Mouse (Mus musculus) thymus, postnatal 10 days (tissue): ENCODE results near the gene Ncapg2.

ENCODE experiments used
- DNase-seq, 2 experiments: peaks; one replicate each; pipeline ENCODE4 v3.0.0; 2021; ENCODE audit warnings: low spot score in 2 of 2

The Ncapg2 gene

GRCm38 (mm10) chr12:116442184-116442583 lies 37.0 kb downstream of the Ncapg2 start:
- DNase-seq = no peak

- DNase-seq = no peak
These were observed 44.3 kb downstream of the Ncapg2 start for GRCm38 (mm10) chr12:116449536-116449935.

- DNase-seq = no peak
These were observed 55.3 kb downstream of the Ncapg2 start for GRCm38 (mm10) chr12:116460379-116461065.

- DNase-seq = peak in 1 of 2 experiments; percentile 5
These were observed 61.8 kb downstream of the Ncapg2 start for GRCm38 (mm10) chr12:116467030-116467429.

GRCm38 (mm10) chr12:116468348-116468747 lies 63.1 kb downstream of the Ncapg2 start:
- no peak for DNase-seq

- no peak for DNase-seq
These were observed 63.9 kb downstream of the Ncapg2 start for GRCm38 (mm10) chr12:116469096-116469495.

GRCm38 (mm10) chr12:116473264-116473663 lies 68.1 kb downstream of the Ncapg2 start:
- no peak for DNase-seq

GRCm38 (mm10) chr12:116473761-116474160 lies 68.6 kb downstream of the Ncapg2 start:
- no peak for DNase-seq

GRCm38 (mm10) chr12:116474676-116475075 lies 69.5 kb downstream of the Ncapg2 start:
- no peak for DNase-seq

GRCm38 (mm10) chr12:116478771-116479170 lies 73.6 kb downstream of the Ncapg2 start:
- no peak for DNase-seq

GRCm38 (mm10) chr12:116481921-116482320 lies 76.7 kb downstream of the Ncapg2 start:
- no peak for DNase-seq

GRCm38 (mm10) chr12:116483581-116483980 lies 78.4 kb downstream of the Ncapg2 start:
- no peak for DNase-seq

GRCm38 (mm10) chr12:116484991-116485390 lies 79.8 kb downstream of the Ncapg2 start:
- DNase-seq = no peak

- DNase-seq = peak; percentile 48 to 74
These were observed 80.6 kb downstream of the Ncapg2 start, which contains the start of gene Ptprn2 for GRCm38 (mm10) chr12:116485591-116486403. Gene Ptprn2, plus strand, starts transcription at chr12:116485720.

GRCm38 (mm10) chr12:116486404-116486730 lies 81.2 kb downstream of the Ncapg2 start:
- no peak for DNase-seq

GRCm38 (mm10) chr12:116488836-116489235 lies 83.6 kb downstream of the Ncapg2 start:
- no peak for DNase-seq

- no peak for DNase-seq
These were observed 85.6 kb downstream of the Ncapg2 start for GRCm38 (mm10) chr12:116490575-116491356.

- no peak for DNase-seq
These were observed 93.5 kb downstream of the Ncapg2 start for GRCm38 (mm10) chr12:116498666-116499065.

GRCm38 (mm10) chr12:116500652-116501051 lies 95.5 kb downstream of the Ncapg2 start:
- DNase-seq = no peak

- DNase-seq = no peak
These were observed 107.3 kb downstream of the Ncapg2 start for GRCm38 (mm10) chr12:116512482-116512881.
